Mouse (Mus musculus) embryonic facial prominence, embryonic 11.5 days (tissue): Measurements from ENCODE around the gene Mfn2. TPM values are rescaled to one million over a fixed set of nuclear protein-coding genes. Genes with fewer than 3 reads are reported as not detected.

Experiments
- polyA plus RNA-seq: library from polyadenylated mRNA; unstranded; fragments of >200 nt; fragmentation: Nextera tagmentation; extraction: Ambion mirVana; gene quantifications from 2 replicates; pipeline ENCODE4 v1.2.1, GENCODE M21; 2014

Mfn2 gene
- polyA plus RNA-seq, 1 experiment from 2014 or later: 23.1 TPM

Other genes with a start within 250 kb of the Mfn2 start
- not detected in 2 replicates for gene Zfp534, start 202.2 kb downstream of the Mfn2 start, polyA plus RNA-seq
- gene Zfp984, start 94.9 kb downstream of the Mfn2 start, polyA plus RNA-seq: 10.6 and 11.0 TPM in 2 replicates
- 5.0 and 6.1 TPM in 2 replicates for gene Zfp933, start 56.3 kb downstream of the Mfn2 start, polyA plus RNA-seq
- 27.6 and 30.0 TPM in 2 replicates for gene Miip, start 35.9 kb downstream of the Mfn2 start, polyA plus RNA-seq
- 14.7 and 15.6 TPM in 2 replicates for gene Fv1, start 35.7 kb downstream of the Mfn2 start, polyA plus RNA-seq
- gene Plod1, start 32.1 kb upstream of the Mfn2 start, polyA plus RNA-seq: 32.7 and 36.4 TPM in 2 replicates
- 14.5 and 15.9 TPM in 2 replicates for gene 2510039O18Rik, start 36.2 kb upstream of the Mfn2 start, polyA plus RNA-seq
- gene Nppb, start 81.1 kb upstream of the Mfn2 start, polyA plus RNA-seq: 0.57 and 1.0 TPM in 2 replicates
- 1.9 and 19.5 TPM in 2 replicates for gene Nppa, start 96.0 kb upstream of the Mfn2 start, polyA plus RNA-seq
- 8.9 and 9.8 TPM in 2 replicates for gene Clcn6, start 134.1 kb upstream of the Mfn2 start, polyA plus RNA-seq
- 13.5 and 14.1 TPM in 2 replicates for gene Mthfr, start 134.4 kb upstream of the Mfn2 start, polyA plus RNA-seq
- gene Agtrap, start 183.3 kb upstream of the Mfn2 start, polyA plus RNA-seq: 7.0 and 10.3 TPM in 2 replicates
- gene Mad2l2, start 225.7 kb upstream of the Mfn2 start, polyA plus RNA-seq: 75.3 and 83.4 TPM in 2 replicates
- 1.2 and 2.2 TPM in 2 replicates for gene Draxin, start 226.0 kb upstream of the Mfn2 start, polyA plus RNA-seq
- gene Fbxo6, start 247.4 kb upstream of the Mfn2 start, polyA plus RNA-seq: 9.8 and 11.3 TPM in 2 replicates